Mouse (Mus musculus) C2C12 (cell line): ENCODE measurements around the gene Kcnj12.

Source experiments
- CTCF ChIP-seq: IDR thresholded peaks from one replicate; pipeline ENCODE4 v1.5.1; 2011; ENCODE audit not compliant: control insufficient read depth, insufficient read depth, insufficient read length
- MYOD1 ChIP-seq: IDR thresholded peaks from one replicate; pipeline ENCODE4 v1.6.1; 2011; ENCODE audit warnings: low read depth; ENCODE audit not compliant: control insufficient read depth, insufficient read length
- USF1 ChIP-seq: IDR thresholded peaks from one replicate; pipeline ENCODE4 v1.6.1; 2011; ENCODE audit warnings: low read depth, mild to moderate bottlenecking, control low read depth, moderate library complexity

DNA sequence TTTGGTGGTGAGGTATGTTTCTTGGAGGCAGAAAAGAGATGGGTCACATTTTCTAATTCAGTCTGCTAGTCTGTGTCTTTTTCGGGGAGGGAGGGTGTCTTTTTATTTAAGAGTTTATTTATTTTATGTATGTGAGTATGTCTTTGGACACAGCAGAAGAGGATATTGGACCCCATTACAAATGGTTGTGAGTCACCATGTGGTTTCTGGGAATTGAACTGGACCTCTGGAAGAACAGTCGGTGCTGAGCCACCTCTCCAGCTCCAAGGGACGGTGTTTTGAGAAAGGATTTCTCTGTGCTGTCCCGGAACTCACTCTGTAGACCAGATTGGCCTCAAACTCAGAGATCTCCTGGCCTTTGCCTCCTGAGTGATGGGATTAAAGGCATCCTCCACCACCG, 34.5 kb downstream of the Kcnj12 start:
- TF ChIP-seq CTCF (no peak), MYOD1 (no peak), USF1 (no peak)
